9 mouse cellular contexts compared by ENCODE assay signal in genomic region chr12:86829581-86830246, GRCm38 (mm10). TPM values are rescaled to one million over a fixed set of nuclear protein-coding genes. Genes with fewer than 3 reads are reported as not detected.
DNase-seq lines count a peak whose midpoint lies in the region; ATAC-seq and TF ChIP-seq lines count a peak whose summit lies in the region.
"Had no signal": no experiment of that assay in that cellular context is flagged by ENCODE, and none has a peak within 500 bp of the region (broad histone marks: within the 10 kb centered on the region; RNA-seq: fewer than 3 reads in every experiment).

No protein-coding gene starts in this region.

- peaks cover 3% of the 10 kb centered on the region; the same call in 1 of the 2 replicates for H3K27me3 ChIP-seq in forebrain, embryonic 12.5 days
- no peaks in the 10 kb centered on the region for H3K27me3 ChIP-seq in forebrain, embryonic 14.5 days (replicated peaks; ENCODE audit: control insufficient read depth, insufficient read depth, low read length)
- H3K27me3 ChIP-seq in MEL (ENCODE audit: control insufficient read depth in 1 of 2, insufficient read depth in 2 of 2, low read length in 2 of 2): no peaks in the 10 kb centered on the region
- no peaks in the 10 kb centered on the region for H3K27me3 ChIP-seq in midbrain, embryonic 14.5 days (ENCODE audit: control insufficient read depth, insufficient read depth, low read length)
- no peaks in the 10 kb centered on the region for H3K27me3 ChIP-seq in lung, postnatal 0 days (replicated peaks; ENCODE audit: insufficient read depth, low read length)

- no peaks in the 10 kb centered on the region for H3K79me2 ChIP-seq in MEL (ENCODE audit: control insufficient read depth, insufficient read depth, low read length, poor library complexity)

- H3K36me3 ChIP-seq in forebrain, embryonic 12.5 days (replicated peaks): no peaks in the 10 kb centered on the region
- no peaks in the 10 kb centered on the region for H3K36me3 ChIP-seq in forebrain, embryonic 14.5 days (ENCODE audit: control insufficient read depth, insufficient read depth, low read length)
- H3K36me3 ChIP-seq in MEL (ENCODE audit: control insufficient read depth in 1 of 2, insufficient read depth in 2 of 2, low read length in 2 of 2): peaks cover 0 to 20% of the 10 kb centered on the region in 2 experiments; a peak in 2 of 4 replicates
- no peaks in the 10 kb centered on the region for H3K36me3 ChIP-seq in midbrain, embryonic 14.5 days (ENCODE audit: control insufficient read depth, insufficient read depth, low read length)
- H3K36me3 ChIP-seq in lung, postnatal 0 days (ENCODE audit: insufficient read depth, low read length): no peaks in the 10 kb centered on the region
- H3K36me3 ChIP-seq: G1E had no signal

- DNase-seq in forebrain, embryonic 14.5 days (ENCODE audit: low spot score): no peak
- peak; percentile 68 for DNase-seq in MEL (ENCODE audit: low read depth, low spot score)
- DNase-seq in heart, postnatal 10 days: peak; percentile 68 to 73
- no peak for DNase-seq in midbrain, embryonic 14.5 days
- no peak for DNase-seq in lung, postnatal 0 days (ENCODE audit: low spot score)
- no peak for DNase-seq in lung, adult 18-20 months
- no peak for DNase-seq in gastrocnemius, postnatal 14 days

- no peak overlapping the region for H3K4me2 ChIP-seq in forebrain, embryonic 12.5 days
- no peak overlapping the region for H3K4me2 ChIP-seq in forebrain, embryonic 14.5 days (ENCODE audit: low read length)
- H3K4me2 ChIP-seq in midbrain, embryonic 14.5 days (ENCODE audit: low read length): no peak overlapping the region
- no peak overlapping the region for H3K4me2 ChIP-seq in lung, postnatal 0 days (replicated peaks; ENCODE audit: low read depth, low read length)

- H3K4me3 ChIP-seq in forebrain, embryonic 12.5 days (replicated peaks): no peak overlapping the region
- H3K4me3 ChIP-seq in forebrain, embryonic 14.5 days (ENCODE audit: low read depth, low read length): no peak overlapping the region
- peak overlapping the region in 1 of 2 experiments; percentile 19; a peak in 1 of 4 replicates for H3K4me3 ChIP-seq in MEL (ENCODE audit: control insufficient read depth in 1 of 2, insufficient read depth in 1 of 2, low read depth in 2 of 2, low read length in 2 of 2)
- no peak overlapping the region for H3K4me3 ChIP-seq in midbrain, embryonic 14.5 days (replicated peaks; ENCODE audit: low read depth, low read length)
- H3K4me3 ChIP-seq in lung, postnatal 0 days (ENCODE audit: low read depth, low read length): no peak overlapping the region

- WGBS in forebrain, embryonic 12.5 days: 61% methylated on average over 16 of the region's 16 CpGs
- WGBS in forebrain, embryonic 14.5 days: 58% methylated on average over 16 of the region's 16 CpGs
- 60% methylated on average over 16 of the region's 16 CpGs for WGBS in midbrain, embryonic 14.5 days
- WGBS in lung, postnatal 0 days: 76% methylated on average over 16 of the region's 16 CpGs

- H3K9me3 ChIP-seq in forebrain, embryonic 12.5 days: no peaks in the 10 kb centered on the region
- no peaks in the 10 kb centered on the region for H3K9me3 ChIP-seq in forebrain, embryonic 14.5 days (replicated peaks; ENCODE audit: control insufficient read depth, low read length)
- H3K9me3 ChIP-seq in MEL (replicated peaks; ENCODE audit: insufficient read depth, low read length): no peaks in the 10 kb centered on the region
- H3K9me3 ChIP-seq in midbrain, embryonic 14.5 days (ENCODE audit: control insufficient read depth, low read length): no peaks in the 10 kb centered on the region
- no peaks in the 10 kb centered on the region for H3K9me3 ChIP-seq in lung, postnatal 0 days (ENCODE audit: low read length)

- H3K9ac ChIP-seq in forebrain, embryonic 12.5 days: 0 out of 2 replicates have a peak overlapping the region, but pooled peaks have one; percentile 12
- no peak overlapping the region for H3K9ac ChIP-seq in forebrain, embryonic 14.5 days (ENCODE audit: low read length)
- H3K9ac ChIP-seq in MEL (ENCODE audit: control insufficient read depth, low read depth, low read length, poor library complexity, severe bottlenecking): 0 out of 2 replicates have a peak overlapping the region, but pooled peaks have one; percentile 1
- H3K9ac ChIP-seq in midbrain, embryonic 14.5 days (replicated peaks; ENCODE audit: low read length): no peak overlapping the region
- H3K9ac ChIP-seq in lung, postnatal 0 days (replicated peaks; ENCODE audit: low read depth): no peak overlapping the region

- TF ChIP-seq RAD21 in MEL (IDR thresholded peaks at IDR 0.05; ENCODE audit: low read depth, low read length): no peak

- TF ChIP-seq POLR2A in MEL (IDR thresholded peaks at IDR 0.05; ENCODE audit: control insufficient read depth in 1 of 2, insufficient read depth in 1 of 2, low read depth in 1 of 2, low read length in 2 of 2, poor library complexity in 1 of 2): no peak

- intact Hi-C loops in heart, postnatal 10 days (cut with DNase I): no loop called here
- intact Hi-C loops in gastrocnemius, postnatal 14 days (cut with DNase I; ENCODE audit: low total_unique reads): loop anchor here (5.0 kb wide), 1 partner anchor 48 kb away; no protein-coding TSS in a partner anchor

- H3K4me1 ChIP-seq in forebrain, embryonic 12.5 days: peaks cover 61% of the 10 kb centered on the region
- H3K4me1 ChIP-seq in forebrain, embryonic 14.5 days (ENCODE audit: control insufficient read depth, insufficient read depth, low read length): peaks cover 49% of the 10 kb centered on the region
- peaks cover 18 to 43% of the 10 kb centered on the region in 2 experiments for H3K4me1 ChIP-seq in MEL (ENCODE audit: control insufficient read depth in 1 of 2, insufficient read depth in 2 of 2, low read length in 2 of 2)
- peaks cover 58% of the 10 kb centered on the region for H3K4me1 ChIP-seq in midbrain, embryonic 14.5 days (ENCODE audit: control insufficient read depth, insufficient read depth, low read length)
- peaks cover 47% of the 10 kb centered on the region for H3K4me1 ChIP-seq in lung, postnatal 0 days (ENCODE audit: insufficient read depth, low read depth, low read length)

- TF ChIP-seq CTCF in MEL (IDR thresholded peaks at IDR 0.05 in 2 of 3, conservative IDR thresholded peaks at IDR 0.05 in 1 of 3; ENCODE audit: control insufficient read depth in 1 of 3, insufficient read depth in 1 of 3, low read depth in 2 of 3, low read length in 3 of 3, poor library complexity in 1 of 3, severe bottlenecking in 1 of 3): no peak
- TF ChIP-seq CTCF in lung, postnatal 0 days (IDR thresholded peaks at IDR 0.05): no peak

- H3K27ac ChIP-seq in forebrain, embryonic 12.5 days: peak overlapping the region; percentile 42
- no peak overlapping the region for H3K27ac ChIP-seq in forebrain, embryonic 14.5 days (ENCODE audit: low read depth, low read length)
- peak overlapping the region; percentile 43; the same call in 1 of the 2 replicates for H3K27ac ChIP-seq in MEL (ENCODE audit: control insufficient read depth, low read depth, low read length)
- H3K27ac ChIP-seq in midbrain, embryonic 14.5 days (replicated peaks; ENCODE audit: low read depth, low read length): peak overlapping the region; percentile 46; the same call in 1 of the 2 replicates
- no peak overlapping the region for H3K27ac ChIP-seq in lung, postnatal 0 days (ENCODE audit: low read length)

- no peak for ATAC-seq in forebrain, embryonic 12.5 days (ENCODE audit: low FRiP score)
- ATAC-seq in forebrain, embryonic 14.5 days: no peak
- ATAC-seq in midbrain, embryonic 14.5 days (ENCODE audit: low FRiP score, low TSS enrichment): no peak
- ATAC-seq in lung, postnatal 0 days: no peak

- TF ChIP-seq EP300 in MEL (IDR thresholded peaks at IDR 0.05; ENCODE audit: low read depth in 1 of 2, low read length in 2 of 2): peak in 1 of 2 experiments; percentile 44; a peak in 2 of 4 replicates
- TF ChIP-seq EP300 in lung, postnatal 0 days (IDR thresholded peaks at IDR 0.05): no peak

TF ChIP-seq in MEL, 35 proteins besides CTCF, POLR2A, EP300 and RAD21 (continues in another document):
- TF ChIP-seq MAZ (IDR thresholded peaks at IDR 0.05; ENCODE audit: low read depth, low read length): no peak
- TF ChIP-seq CHD1 (IDR thresholded peaks at IDR 0.05; ENCODE audit: low read depth, low read length): no peak
- no peak for TF ChIP-seq POLR2AphosphoS2 (IDR thresholded peaks at IDR 0.05; ENCODE audit: low read length)
- peak; percentile 42; the same call in 1 of the 2 replicates for TF ChIP-seq SIN3A (IDR thresholded peaks at IDR 0.05; ENCODE audit: low read length)
- TF ChIP-seq ZKSCAN1 (IDR thresholded peaks at IDR 0.05; ENCODE audit: low read depth, low read length): no peak
- 0 out of 2 replicates have a peak, but pooled peaks have one; percentile 19 for TF ChIP-seq HCFC1 (IDR thresholded peaks at IDR 0.05; ENCODE audit: low read depth, low read length)
- no peak for TF ChIP-seq MYC (IDR thresholded peaks at IDR 0.05; ENCODE audit: low read depth, low read length)
- no peak; the same call in 1 of the 2 replicates for TF ChIP-seq RCOR1 (IDR thresholded peaks at IDR 0.05; ENCODE audit: low read depth, low read length)
- TF ChIP-seq ZMIZ1 (IDR thresholded peaks at IDR 0.05; ENCODE audit: low read depth, low read length): no peak
- TF ChIP-seq MYB (IDR thresholded peaks at IDR 0.05; ENCODE audit: low read depth, low read length): no peak
- TF ChIP-seq NELFE (IDR thresholded peaks at IDR 0.05; ENCODE audit: low read depth, low read length): no peak
- no peak for TF ChIP-seq ELF1 (IDR thresholded peaks at IDR 0.05; ENCODE audit: low read depth, low read length)
- TF ChIP-seq TCF12 (IDR thresholded peaks at IDR 0.05; ENCODE audit: low read depth, low read length): peak; percentile 54
- TF ChIP-seq ETS1 (IDR thresholded peaks at IDR 0.05; ENCODE audit: low read depth, low read length): peak; percentile 64
- TF ChIP-seq USF1 (IDR thresholded peaks at IDR 0.05; ENCODE audit: low read depth, low read length): peak; percentile 26; the same call in 1 of the 2 replicates
- peak; percentile 43; the same call in 1 of the 2 replicates for TF ChIP-seq GATA1 (IDR thresholded peaks at IDR 0.05; ENCODE audit: low read depth, low read length)
- TF ChIP-seq NRF1 (IDR thresholded peaks at IDR 0.05; ENCODE audit: insufficient read depth, low read depth, low read length, poor library complexity, severe bottlenecking): 0 out of 2 replicates have a peak, but pooled peaks have one; percentile 20

RNA-seq across cellular contexts. Expression of gene Irf2bpl, which starts 54.9 kb away (rescaled TPM):
- polyA plus RNA-seq in forebrain, embryonic 12.5 days (2016; fragmentation: Nextera tagmentation; extraction: Ambion mirVana): 74.8 and 81.9 TPM in 2 replicates
- polyA plus RNA-seq in forebrain, embryonic 14.5 days (2014; fragmentation: Nextera tagmentation; extraction: Ambion mirVana): 41.4 and 56.5 TPM in 2 replicates
- total RNA-seq in MEL (2012; rRNA removed): 6.9 and 8.2 TPM in 2 replicates
- 1 to 10 TPM in 1 of 2 experiments, not detected in 1; 8.0 TPM for polyA plus RNA-seq in MEL (2012; ENCODE audit: insufficient read depth in 1 of 2, insufficient read length in 2 of 2, low read depth in 1 of 2, low replicate concordance in 2 of 2, missing spikeins in 1 of 2)
- 10 to 100 TPM; 60.3 to 67.5 TPM for total RNA-seq in heart, postnatal 10 days (2021)
- polyA plus RNA-seq in midbrain, embryonic 14.5 days (2014; fragmentation: Nextera tagmentation; extraction: Ambion mirVana): 71.6 and 80.2 TPM in 2 replicates
- 39.5 and 49.1 TPM in 2 replicates for polyA plus RNA-seq in lung, postnatal 0 days (2015; fragmentation: Nextera tagmentation; extraction: Ambion mirVana)
- 10 to 100 TPM; 41.8 to 42.8 TPM for total RNA-seq in gastrocnemius, postnatal 14 days (2021)

Comparison
In these comparisons a context has a peak if more than half of its experiments do, and no peak if none do; other contexts are left out.
1. H3K27ac ChIP-seq: peak in forebrain, embryonic 12.5 days (single experiment), MEL (single experiment) and midbrain, embryonic 14.5 days (single experiment); none in forebrain, embryonic 14.5 days (single experiment) and lung, postnatal 0 days (single experiment).
2. H3K9ac ChIP-seq: peak in forebrain, embryonic 12.5 days (single experiment) and MEL (single experiment); none in forebrain, embryonic 14.5 days (single experiment), midbrain, embryonic 14.5 days (single experiment) and lung, postnatal 0 days (single experiment).
3. DNase-seq: peak in MEL (single experiment) and heart, postnatal 10 days (2 of 2); none in forebrain, embryonic 14.5 days (single experiment), midbrain, embryonic 14.5 days (single experiment), lung, postnatal 0 days (single experiment), lung, adult 18-20 months (0 of 2) and gastrocnemius, postnatal 14 days (single experiment).